Mouse (Mus musculus) C2C12 (cell line): Measurements from ENCODE around the gene Tmem135.

ENCODE experiments used
- CEBPB ChIP-seq: IDR thresholded peaks from one replicate; pipeline ENCODE4 v1.6.1; 2011; ENCODE audit warnings: low read depth, mild to moderate bottlenecking, control low read depth, moderate library complexity
- CTCF ChIP-seq: IDR thresholded peaks from one replicate; pipeline ENCODE4 v1.5.1; 2011; ENCODE audit not compliant: control insufficient read depth, insufficient read depth, insufficient read length
- FOSL1 ChIP-seq: IDR thresholded peaks from one replicate; pipeline ENCODE4 v1.8.0; 2011; ENCODE audit warnings: mild to moderate bottlenecking, low read length; ENCODE audit not compliant: poor library complexity, insufficient read depth, severe bottlenecking
- MAX ChIP-seq: IDR thresholded peaks from one replicate; pipeline ENCODE4 v1.6.1; 2011; ENCODE audit warnings: mild to moderate bottlenecking, control low read depth
- MYOD1 ChIP-seq: IDR thresholded peaks from one replicate; pipeline ENCODE4 v1.6.1; 2011; ENCODE audit warnings: low read depth; ENCODE audit not compliant: control insufficient read depth, insufficient read length

GRCm38 (mm10) chr7:89425803-89426725 lies 22.0 kb upstream of the Tmem135 start:
- TF ChIP-seq CEBPB = no peak
- no peak for TF ChIP-seq CTCF
- no peak for TF ChIP-seq MYOD1
- TF ChIP-seq FOSL1 = no peak
- TF ChIP-seq MAX = no peak
